Mouse (Mus musculus) CD8-positive naive resting alpha-beta T cell, adult 2 months (primary cell): ENCODE data around the gene Adamts8.

Experiments used
- DNase-seq, 2 experiments: peaks; one replicate each; pipeline ENCODE4 v3.0.0; 2022; ENCODE audit warnings: low read depth in 2 of 2, low spot score in 2 of 2

Gene Adamts8

DNA sequence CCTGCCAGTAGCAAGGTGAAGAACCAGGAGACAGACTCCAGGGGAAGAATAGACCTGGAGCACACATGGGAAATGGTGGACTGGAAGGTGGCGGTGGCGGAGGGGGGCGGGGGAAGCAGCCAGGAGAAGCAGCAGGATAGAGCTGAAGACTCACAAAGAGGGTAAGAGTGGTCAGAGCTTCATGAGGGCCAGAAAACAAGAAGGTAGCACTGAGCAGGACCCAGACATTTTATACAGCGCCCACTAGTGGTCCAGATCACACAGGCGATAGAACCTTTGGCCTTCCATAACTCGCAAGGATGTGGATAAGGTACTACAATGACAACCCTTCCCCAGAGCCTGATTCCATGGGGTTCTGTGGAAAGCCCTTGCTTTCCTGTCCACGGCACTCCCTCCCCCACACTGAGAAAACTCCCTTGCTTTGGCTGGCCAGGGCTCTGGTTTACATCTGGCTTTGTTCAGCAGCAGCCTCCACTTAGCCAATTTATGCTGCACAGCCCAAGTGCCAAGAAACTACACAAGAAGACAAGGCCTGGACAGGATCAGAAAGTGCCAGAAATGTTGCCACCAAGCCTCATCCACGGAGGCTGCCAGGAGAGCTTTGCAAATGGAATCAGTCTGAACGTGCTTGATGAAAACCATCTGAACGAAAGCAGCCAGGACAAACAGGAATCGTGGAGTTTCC, 34.1 kb downstream of the Adamts8 start:
- DNase-seq: no peak

DNA sequence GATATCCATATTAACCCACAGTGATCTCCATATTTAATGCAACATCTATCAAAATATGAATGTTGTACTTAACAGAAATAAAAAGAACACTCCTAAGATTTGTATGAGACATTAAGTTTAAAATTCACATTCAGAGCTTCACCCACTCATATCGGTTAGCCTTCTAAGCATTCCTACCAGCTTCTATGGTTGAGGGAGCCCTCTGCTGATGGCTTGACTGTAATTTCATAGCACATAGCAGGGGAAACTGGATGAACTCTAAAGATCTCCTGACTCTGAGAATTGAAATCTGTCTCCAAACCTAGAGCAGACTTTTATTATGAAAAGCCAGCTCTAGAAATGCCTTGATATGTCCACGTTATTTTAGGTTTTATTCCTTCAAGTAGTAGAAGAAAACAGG, 38.1 kb downstream of the Adamts8 start:
- no peak for DNase-seq

DNA sequence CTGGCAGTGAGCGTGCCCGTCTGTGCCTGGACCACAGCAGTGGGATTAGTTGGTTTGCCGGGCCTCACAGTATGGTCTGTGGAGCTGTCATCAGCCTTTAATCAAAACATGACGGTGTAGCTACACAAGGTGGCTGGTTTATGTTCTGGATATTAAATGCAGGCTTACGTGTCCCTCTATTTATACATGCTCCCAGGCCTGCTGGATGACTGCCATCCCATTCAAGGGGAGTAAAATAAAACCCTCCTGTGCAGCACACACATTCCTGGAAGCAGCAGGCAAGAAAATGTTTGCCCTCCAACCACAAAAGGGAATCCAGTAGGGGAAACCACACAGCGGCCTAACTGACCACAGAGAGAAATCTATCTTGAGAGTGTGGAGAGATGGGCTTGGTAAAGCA, 43.4 kb downstream of the Adamts8 start:
- no peak for DNase-seq

GRCm38 (mm10) chr9:30993106-30993505, 50.7 kb downstream of the Adamts8 start:
- no peak for DNase-seq

GRCm38 (mm10) chr9:30996590-30997562, 54.5 kb downstream of the Adamts8 start:
- no peak for DNase-seq

DNA sequence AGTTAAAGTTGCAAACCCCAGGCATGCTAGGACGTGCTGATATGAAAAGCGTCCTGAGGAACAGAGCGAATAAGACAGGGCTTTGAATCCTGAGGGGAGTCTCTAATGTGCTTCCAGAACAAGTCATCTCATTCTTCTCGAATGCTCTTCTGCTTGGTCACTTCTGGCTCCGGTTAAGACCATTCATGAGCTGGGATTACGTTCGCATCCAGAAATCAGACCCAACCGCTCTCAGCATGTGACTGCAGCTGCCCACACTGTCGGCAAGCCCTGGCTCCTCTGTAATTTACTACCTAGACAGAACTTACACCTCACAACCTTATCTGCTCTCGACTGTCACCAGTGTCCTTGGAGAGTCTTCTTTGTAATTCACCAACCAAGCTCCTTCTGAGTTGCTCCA, 58.3 kb downstream of the Adamts8 start:
- DNase-seq: no peak

DNA sequence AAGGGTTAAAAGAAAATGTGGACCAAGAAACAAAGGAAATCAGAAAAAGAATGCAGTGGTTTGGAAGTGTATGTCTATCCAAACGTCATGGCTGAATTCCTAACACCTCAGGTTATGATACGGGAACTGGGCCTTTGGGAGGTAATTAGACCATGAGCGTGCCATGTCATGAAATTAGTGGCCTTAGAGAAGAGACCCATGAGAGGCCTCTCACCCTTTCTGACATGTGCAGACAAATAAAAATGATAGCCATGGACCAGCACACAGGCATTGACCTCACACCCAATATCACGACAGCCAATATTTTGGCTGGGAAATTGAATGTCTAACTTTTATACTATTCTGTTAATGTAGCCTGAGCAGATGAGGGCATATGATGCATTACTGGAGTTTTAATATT, 60.2 kb downstream of the Adamts8 start:
- DNase-seq: no peak

DNA sequence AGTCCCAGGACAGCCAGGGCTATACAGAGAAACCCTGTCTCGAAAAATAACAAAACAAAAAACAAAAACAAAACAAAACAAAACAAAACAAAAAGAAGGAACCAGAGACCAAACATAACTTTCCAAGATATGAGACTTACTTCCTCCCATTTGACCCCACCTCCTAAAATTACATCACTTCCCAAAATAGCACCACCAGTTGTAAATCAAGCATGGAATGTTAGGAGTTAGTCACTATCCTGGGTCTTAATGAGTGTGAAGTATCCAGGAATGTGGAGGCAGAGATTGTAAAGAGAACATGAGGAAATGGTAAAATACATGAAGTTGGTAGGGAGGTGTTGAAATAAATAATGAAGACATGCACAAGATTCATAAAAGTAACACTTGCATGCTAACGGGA, 67.0 kb downstream of the Adamts8 start:
- no peak for DNase-seq

- DNase-seq: no peak
Observed at GRCm38 (mm10) chr9:31010040-31010439, 67.7 kb downstream of the Adamts8 start.

GRCm38 (mm10) chr9:31010749-31011148, 68.4 kb downstream of the Adamts8 start:
- DNase-seq: no peak

GRCm38 (mm10) chr9:31011533-31011932, 69.2 kb downstream of the Adamts8 start:
- no peak for DNase-seq

GRCm38 (mm10) chr9:31012674-31013073, 70.3 kb downstream of the Adamts8 start:
- no peak for DNase-seq

GRCm38 (mm10) chr9:31013415-31013814, 71.1 kb downstream of the Adamts8 start:
- DNase-seq: no peak
